Mouse (Mus musculus) brain, embryonic 18.5 days (tissue): Measurements from ENCODE around the gene Ceacam16.

Experiments used
- DNase-seq: peaks from one replicate; pipeline ENCODE4 v3.0.0-alpha.2; 2012; ENCODE audit warnings: low read depth, low spot score

Gene Ceacam16

DNA sequence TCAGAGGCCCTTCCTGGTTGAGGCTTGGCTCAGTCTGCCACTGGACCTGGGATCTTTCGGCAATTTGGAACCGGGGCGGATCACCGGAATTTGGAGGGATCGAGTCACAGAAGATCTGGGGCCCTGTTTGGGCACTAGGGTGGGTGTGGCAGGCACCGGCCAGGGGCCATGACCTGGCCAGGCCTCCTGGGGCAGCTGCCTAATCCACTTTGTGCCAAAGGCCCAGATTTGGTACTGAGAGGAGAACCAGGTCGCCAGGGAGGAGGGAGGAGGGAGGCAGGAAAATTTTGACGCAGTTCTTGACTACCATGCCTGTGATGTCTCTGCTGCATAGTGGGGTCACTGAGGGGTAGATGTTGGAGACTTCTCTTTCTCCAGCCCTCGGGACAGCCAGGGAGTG, at the start of gene Ceacam16:
Gene Ceacam16 (minus strand): TSS at position 101 of the 400 bp plus-strand sequence.
- DNase-seq = no peak

DNA sequence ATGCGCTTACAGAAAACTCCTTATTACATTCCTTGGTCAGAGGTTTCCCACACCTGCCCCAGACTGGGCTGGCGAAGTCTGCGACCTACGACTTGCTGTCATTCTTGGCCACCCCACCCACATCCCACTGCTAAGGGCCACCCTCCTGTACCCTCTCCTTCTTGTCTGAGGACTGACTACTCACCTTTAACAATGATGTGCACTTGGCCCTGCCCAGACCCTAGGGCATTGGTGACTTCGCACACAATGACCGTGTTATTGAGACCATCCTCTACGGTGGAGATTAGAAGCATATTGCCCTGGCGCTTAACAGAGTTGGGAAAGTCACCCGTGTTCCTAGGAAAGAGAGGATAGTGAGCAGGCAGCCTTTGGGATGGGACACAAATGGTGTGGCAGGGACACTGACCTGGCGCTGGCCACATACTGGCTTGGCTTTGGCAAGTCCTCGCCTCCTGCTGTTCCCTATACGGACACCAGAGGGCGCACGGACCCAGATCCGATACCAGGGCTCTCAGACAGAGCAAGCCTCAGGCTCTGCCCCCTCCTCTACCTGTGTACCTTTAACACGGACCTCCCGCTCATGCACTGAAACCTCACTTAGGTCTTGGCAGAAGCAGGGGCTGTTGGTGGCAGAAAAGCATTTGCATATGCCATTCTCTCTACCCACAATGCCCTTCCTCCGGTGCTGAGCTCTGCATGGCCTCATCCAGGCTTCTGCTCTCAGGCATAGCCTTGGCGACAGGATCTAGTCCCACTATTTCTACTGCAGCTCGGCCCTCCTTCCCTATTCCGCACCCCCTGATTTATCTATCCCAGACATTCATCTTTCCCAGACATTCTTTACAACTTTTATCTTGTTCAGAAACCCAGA, 49.6 kb upstream of the Ceacam16 start:
- no peak for DNase-seq

DNA sequence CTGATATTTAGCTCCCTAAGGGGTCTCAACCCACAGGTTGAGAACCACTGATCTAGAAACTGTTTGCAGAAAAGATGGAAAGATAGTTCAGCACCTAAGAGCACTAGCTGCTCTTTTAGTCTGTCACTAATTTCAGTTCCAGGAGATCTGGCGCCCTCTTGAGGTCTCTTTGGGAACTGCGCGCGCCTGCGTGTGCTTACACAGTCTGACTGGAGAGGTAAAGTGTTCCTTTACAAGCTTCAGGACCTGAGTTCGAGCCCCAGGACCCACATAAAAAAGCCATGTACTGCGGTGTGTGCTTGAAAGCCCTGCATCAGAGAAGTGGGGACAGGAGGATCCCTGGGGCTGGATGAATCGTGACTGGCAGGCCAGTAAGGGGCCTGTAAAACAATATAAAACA, 28.8 kb upstream of the Ceacam16 start:
- no peak for DNase-seq

DNA sequence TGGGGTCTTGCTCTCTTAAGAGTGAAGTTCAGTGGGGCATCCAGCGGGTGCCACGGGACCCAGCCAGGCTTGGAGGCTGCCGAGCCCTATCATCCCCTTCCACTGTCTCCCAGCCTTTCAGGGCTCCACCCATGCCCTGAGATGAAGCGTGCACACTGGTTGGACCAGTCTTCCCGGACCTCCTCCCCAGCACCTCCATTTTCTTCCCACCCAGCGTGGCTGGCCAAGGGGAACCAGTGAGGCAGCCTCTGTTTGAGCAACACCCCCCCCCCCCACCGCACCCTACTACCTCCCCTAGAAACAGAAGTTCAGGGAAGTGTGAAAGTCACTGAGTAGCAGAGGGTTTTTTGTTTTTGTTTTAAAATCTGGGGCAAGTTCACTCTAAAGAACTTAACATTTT, 26.8 kb upstream of the Ceacam16 start, which contains the start of gene Ceacam19:
Gene Ceacam19 (minus strand): TSS at position 117 of the 400 bp plus-strand sequence.
- no peak for DNase-seq

DNA sequence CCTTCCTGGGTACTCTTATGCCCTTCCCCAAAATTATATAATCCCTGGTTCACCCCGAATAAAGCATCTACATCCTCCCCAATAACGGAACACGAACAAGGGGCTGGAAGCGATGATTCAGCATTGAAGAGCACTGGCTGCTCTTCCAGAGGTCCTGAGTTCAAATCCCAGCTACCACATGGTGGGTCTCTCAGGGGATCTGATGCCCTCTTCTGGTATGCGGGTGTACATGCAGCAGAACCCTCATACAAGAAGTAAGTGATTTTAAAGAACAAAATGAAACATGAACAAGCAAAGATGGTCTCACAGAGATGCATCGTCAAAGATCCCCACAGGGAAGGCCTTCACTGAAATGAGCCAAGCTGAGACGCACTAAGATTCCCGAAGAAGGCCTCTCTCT, 19.7 kb upstream of the Ceacam16 start:
- DNase-seq = no peak

DNA sequence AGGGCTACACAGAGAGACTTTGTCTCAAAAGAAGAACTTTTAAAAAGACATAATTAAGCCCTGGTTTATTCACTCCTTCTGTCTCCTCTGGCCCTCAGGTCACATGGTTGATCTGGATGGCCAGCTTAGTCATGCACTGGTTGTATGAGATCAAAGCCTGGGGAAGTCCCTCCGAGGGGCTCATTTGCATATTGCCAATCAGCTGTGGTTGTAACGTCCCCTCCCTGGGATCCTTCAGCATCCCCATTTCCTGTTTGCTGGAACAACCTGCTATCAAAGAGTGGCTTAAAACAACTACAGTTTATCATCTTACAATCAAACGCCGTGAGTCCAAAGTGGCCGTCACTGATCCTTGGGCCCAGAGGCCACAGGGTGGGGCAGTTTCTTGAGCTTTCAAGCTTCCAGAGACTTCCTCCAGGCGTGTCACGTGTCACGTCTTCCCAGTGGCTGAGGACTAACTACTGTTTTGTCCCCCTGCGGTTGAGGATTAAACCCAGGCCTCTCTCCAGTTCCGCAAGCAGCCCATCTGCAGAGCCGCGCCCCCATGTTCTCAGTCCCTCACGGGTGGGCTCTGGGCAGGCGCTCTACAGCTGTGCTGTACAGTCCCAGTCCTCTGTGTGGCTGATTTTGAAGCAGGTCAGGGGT, 15.8 kb upstream of the Ceacam16 start:
- no peak for DNase-seq

DNA sequence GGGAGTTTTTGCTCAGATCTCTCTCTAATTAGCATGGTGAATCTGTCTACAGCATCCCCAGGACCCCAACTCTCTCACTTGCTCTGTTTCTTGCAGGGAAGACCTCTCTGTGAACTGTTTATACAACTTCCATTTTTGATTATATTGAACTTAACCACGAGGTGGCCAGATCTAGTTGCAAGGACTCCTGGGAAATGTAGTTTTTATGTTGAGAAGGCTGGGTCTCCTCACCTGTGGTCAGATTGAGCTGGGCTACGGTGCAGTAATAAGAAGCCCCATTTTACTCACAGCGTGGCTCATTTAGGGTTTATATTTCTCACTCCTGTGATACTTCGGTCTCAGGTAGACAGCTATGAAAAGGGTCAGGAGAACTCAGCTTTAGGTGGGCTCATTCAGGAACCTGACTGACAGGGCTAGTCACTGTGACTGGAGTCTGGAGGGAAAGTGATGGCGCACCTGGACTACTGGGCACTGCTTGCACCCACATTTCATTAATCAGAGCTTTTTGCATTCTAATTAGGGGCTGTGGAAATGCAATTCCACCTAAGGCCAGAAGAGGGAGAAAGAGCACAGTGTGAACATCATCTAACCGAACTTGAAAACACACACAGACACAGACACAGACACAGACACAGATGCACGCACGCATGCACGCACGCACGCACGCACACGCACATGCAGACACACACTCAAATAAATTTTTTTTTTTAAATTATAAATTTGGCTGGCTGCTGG, 15.0 kb upstream of the Ceacam16 start:
- no peak for DNase-seq

DNA sequence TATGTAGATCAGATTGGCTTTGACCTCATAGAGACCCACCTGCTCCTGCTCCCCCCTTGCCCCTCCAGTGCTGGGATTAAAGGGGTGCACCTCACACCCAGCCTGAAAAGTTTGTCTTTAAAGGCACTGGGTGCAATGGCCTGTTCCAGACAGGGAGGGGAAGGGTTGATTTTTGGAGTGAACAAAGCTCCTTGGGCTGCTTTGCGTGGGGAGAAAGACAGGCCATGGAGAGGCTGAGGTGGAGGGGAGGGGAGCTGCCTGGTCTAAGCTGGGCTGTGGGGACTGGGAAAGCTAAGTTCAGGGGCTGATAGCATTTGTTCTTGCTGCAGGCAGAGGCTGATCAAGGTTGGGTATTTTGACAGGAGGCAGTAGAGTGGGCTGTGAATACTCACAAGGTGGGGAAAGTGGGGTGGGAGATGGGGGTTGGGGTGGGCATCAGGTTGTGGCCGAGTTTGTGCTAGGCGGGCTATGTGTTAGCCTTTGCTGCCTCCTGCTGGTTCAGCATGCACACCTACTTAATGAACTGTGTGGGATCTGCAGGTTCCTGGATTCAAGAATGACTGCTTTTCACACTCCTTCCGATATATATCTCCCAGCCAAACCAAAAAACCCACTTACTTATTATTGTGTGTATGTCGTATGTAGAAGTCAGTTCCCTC, 11.0 kb upstream of the Ceacam16 start:
- DNase-seq = no peak

DNA sequence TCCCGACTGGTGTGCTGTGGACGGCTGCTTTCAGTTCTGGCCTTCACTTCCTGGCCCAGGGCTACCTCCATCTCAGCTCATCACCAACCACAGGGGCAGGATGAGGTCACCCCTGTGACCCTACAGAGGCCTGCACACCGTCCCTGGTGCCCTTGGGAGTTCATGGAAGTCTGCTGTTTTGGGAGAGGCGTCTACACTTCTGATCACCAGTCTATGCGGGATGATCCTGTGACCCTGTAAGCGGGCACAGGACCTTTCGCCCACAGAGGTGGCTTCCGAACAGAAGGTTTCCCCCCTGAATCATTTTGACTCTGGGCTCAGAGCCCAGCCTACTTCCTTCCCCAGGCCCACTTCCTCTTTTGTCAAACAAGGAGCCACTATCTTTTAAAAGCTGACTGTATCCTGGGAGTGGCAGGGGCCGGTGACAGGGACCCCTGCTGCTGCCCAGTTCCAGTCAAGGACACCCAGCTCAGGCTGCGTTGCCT, 10.1 kb upstream of the Ceacam16 start:
- DNase-seq = no peak

DNA sequence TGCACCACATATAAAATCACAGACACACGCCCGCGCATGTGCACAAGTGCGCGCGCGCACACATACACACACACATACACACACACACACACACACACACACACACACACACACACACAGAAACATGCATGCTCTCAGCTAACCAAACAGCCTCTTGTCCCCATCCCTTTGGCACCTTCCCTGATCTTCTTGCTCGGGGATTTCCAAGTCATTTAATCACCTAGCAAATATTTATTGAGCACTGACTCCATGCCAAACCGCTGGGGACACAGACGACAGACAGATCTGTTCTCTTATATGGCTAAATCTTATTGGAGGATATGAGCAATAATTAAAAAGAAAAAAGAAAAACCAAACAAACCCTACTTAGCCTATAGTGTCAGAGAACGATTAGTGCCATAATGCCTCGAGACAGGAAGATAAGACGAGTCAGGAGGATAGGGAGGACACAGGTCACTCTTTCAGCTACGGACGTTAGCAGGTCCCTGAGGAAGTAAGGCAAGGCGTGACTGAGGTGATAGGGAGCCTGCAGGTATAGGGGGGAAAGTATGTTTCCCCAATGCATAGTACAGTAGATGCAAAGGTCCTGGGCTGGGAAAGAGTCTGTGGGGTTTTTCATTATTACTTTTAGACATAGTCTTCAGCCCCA, 6.8 kb upstream of the Ceacam16 start:
- DNase-seq = no peak

DNA sequence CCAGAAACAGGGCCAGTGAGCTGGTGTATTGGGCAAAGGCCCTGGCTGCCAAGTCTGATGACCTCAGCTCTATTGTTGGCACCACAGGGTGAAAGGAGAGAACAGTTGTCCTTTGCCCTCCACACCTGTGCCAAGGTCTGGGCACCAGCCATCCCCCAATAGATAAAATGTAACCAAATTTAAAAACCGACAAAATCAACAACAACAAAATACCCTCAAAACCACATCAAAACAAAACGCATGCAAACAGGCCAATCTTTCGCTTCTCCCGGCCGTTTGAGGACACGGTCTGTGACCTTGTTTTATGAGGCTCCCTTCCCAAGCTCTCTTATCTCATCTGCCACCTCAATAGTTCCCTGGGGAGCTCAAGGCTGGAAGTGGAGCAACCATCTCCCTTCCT, 5.4 kb upstream of the Ceacam16 start:
- DNase-seq = no peak

DNA sequence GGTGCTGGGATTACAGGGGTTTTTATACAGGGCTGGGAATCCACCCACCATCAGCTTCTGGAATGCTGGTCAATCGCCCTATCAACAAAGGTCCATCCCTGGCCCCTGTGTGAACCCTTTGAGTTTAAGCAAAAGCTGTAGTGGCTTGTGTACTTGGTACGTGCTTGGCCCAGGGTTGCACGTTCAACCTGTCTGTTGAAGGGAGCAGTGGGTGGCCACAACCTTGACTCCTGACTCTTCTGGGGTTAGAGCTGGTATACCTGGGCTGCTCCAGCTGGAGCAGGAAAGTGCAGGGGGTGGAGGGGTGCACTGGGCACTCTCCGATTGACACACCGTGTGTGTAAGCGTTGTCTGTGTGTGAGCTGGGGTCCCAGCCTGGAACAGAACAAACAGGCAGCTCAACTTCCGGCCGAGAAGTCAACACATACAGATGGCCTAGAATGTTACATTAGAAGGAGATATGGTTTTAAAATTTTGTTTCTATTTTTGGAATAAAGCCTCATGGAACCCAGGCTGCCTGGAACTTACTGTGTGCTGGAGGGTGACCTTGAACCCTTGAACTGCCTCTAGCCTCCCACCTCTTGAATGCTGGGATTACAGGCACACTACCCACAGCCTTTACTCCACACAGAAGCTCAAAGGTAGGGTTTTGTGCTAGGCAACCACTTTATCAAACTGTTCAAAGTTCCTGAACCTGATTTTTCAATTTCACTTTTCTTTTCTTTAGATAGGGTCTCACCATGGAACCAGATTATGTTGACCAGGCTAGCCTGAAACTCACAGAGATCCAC, 4.3 kb upstream of the Ceacam16 start:
- DNase-seq = no peak

DNA sequence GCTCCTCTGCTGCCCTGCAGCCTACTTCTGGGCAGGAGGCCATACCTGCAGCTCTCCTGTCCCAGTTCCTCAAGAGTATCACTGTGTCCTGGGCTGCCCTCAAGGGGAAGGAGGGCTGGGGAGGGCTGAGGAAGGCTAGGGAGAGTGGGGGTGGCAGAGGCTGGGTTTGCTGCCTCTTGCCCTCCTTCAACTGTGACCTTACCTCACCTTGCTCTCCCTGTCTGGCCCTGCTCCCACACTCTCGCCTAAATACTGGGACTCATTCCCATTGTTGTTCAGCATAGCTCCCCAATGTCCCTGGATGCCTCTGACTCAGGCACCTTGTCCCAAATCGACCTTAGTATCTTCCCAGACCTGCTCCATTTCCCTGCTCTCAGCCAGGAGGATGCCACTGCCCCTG, 3.1 kb upstream of the Ceacam16 start:
- no peak for DNase-seq

DNA sequence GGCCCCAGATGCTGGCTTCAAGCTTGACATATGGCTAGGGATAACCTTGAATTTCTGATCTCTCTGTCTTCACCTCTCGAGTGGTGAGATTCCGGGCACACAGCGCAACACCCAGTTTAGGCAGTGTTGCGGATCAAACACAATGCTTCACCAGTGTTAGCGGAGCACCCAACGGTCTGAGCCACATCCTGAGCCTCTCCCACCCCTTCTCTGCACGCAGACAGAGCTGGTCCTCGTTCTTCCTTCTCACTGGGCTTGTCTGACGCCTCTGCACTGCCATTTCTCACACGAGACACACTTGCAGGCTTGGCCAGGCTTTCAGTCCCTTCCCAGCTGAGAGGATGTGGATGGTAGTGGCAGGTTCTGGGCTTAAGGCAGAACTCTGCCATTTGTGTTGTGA, 1.4 kb downstream of the Ceacam16 start:
- DNase-seq = no peak

DNA sequence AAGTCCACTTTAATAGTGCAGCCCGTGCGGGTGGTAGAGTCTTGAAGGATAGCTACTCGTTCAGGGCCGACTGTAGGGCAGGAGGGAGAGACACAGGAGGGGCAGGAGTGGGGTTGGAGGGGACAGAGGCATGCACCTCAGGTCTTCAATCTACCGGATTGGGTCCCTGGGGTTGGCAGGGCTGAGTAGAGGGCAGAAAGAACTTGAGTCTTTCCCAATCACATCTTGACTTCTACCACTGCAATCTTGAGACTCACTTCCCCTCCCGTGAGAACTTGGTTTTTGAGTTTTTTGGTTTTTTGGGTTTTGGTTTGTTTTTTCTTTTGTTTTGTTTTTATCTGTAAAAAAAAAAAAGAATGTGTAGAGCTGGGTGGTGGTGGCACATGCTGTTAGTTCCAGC, 4.8 kb downstream of the Ceacam16 start:
- no peak for DNase-seq

DNA sequence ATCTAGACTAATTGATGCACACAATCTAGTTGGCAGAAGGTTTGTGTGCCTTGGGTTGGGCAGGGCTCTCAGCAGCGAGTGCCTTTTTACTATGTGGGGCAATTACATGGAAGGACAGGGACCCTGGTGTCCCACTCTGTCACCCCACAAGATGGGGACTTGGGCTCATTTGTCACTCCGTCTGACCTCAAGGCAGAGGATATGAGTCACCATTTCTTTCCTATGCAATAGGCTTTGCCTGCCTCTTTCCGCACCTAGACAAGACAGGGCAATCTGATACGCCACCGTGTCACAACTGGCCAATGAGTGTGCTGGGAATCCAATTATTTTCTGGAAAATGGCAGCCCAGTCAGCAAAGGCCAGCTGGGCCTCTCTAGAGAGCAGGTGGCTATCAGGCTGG, 5.4 kb downstream of the Ceacam16 start:
- DNase-seq = no peak

DNA sequence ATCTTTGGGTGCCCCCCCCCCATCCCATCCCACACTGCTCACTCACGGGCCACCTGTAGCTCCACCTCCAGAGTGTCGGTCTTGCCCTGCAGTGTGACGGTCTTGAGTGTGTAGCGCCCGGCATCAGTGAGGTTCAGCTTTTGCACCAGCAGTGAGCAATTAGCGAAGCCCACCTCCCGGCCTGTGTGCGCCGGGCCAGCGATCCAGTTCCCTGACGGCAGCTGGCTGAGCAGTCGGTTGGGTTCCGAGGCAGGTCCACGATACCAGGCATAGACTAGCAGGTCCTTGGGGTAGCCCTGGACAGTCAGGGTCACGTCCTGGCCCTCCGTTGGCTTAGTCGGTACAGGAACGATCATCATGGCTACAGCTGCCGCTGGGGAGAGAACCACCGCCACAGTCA, 7.6 kb downstream of the Ceacam16 start:
- DNase-seq = no peak

DNA sequence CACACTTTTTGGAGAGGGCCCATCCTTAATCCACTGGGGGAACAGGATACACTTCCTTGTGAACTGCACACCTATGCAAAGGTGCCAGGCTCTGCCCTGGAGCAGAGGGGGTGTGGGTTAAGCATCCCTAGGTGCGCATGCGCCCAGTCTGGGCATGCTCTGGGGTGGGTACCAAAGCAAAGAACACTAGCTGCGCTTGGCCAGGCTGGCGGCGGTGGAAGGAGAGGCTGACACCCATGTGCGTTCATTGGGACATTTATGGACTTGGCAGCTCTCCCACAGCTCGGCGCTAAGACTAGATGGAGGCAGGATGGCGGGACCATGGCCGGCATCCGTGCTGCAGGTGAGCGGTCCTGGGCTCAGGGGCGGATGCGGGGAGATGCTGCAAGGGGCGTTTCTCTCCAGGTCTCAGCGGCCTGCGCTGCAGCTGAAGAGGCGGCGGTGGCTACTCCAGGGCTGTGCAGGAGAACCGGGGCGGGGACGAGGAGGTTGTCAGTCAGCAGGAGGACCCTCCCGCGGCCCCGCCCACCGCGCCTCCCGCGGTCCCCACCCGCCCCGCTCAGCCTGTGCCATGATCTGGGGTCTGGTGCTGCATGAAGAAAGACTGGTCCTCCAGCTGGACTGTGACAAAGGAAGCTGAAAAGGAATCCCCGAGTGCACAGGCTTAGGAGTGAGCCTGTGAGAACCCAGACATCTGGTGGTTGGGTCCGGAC, 9.1 kb downstream of the Ceacam16 start, which contains the start of gene Gm19345:
Gene Gm19345 (plus strand): TSS at position 146 of the 713 bp plus-strand sequence.
- DNase-seq = no peak

DNA sequence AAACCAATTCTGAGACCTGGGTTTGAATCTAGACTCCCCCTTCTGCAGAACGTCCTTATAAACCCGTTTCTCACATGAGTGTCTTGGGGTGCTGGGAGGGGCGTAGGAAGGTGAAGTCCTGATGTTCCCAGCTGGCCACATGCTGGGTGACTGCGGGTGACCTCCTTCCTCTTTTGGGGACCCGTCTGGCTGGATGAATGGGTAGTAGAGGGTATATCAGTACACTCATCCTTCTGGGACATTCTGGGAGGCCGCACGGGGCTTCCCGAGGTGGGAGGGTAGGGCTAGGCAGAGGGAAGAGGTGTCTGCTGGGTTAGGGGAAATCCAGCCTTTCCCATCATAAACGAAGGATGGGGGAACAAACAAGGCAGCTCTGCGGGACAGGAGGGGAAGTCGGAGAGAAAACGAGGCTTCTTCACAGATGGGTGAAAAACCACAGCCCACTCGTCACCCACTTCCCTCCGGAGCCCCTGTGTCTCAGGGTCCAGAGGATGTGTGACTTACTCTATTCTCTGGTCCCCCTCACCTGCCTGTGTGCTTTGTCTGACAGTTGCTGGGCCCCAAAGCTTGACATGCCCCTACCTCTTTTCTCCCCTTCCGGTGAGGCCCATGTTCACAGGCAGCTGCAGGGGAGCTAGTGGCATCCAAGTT, 16.5 kb downstream of the Ceacam16 start:
- DNase-seq = no peak
